Mouse (Mus musculus) liver, postnatal 0 days (tissue): ENCODE results near the gene Gpd2.

Experiments used
- CTCF ChIP-seq: sonication (generic); IDR thresholded peaks from 2 replicates; pipeline ENCODE4 v1.5.1; 2016; ENCODE audit warnings: antibody characterized with exemption, low read depth
- EP300 ChIP-seq: IDR thresholded peaks from 2 replicates; pipeline ENCODE4 v1.6.1; 2016; ENCODE audit warnings: antibody characterized with exemption, low read depth, mild to moderate bottlenecking

DNA sequence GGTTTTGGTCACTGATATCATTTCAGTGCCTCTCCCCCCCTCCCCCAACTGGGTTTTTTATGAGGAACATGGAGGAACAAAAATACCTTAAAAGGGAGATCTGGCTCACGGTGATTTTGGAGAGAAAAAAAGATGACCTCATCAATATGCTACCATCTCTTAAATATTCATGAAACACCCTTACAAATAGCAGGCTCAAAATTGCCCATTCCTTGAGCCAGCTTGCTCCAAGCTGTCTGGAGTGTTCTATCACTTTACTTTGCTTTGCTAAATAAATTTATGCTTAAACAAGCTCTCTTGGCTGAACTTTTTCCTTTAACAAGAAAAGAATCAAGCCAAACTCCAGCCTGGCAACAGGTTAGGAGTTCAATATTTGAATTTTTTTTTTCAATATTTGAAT is 179.3 kb downstream of the Gpd2 start:
- TF ChIP-seq CTCF (no peak), EP300 (no peak)
